Mouse (Mus musculus): ENCODE data around the gene B2m.

Gene B2m

GRCm38 (mm10) chr2:122185086-122185485, 37.6 kb downstream of the B2m start:
- intact Hi-C loops (cut with DNase I), result no loop called here

- intact Hi-C loops (cut with DNase I), result no loop called here
Observed at GRCm38 (mm10) chr2:122186106-122186505, 38.6 kb downstream of the B2m start, which contains the start of the genes Patl2 and Terb2. TSS of gene Patl2 (minus strand) at chr2:122186189. TSS of gene Terb2 (plus strand) at chr2:122186272.

GRCm38 (mm10) chr2:122186751-122187150, 39.3 kb downstream of the B2m start:
- intact Hi-C loops (cut with DNase I), result no loop called here

- intact Hi-C loops (cut with DNase I), result loop anchor here (5.0 to 10.0 kb wide), 2 partner anchors 50 to 433 kb away; no protein-coding TSS in a partner anchor
Observed at GRCm38 (mm10) chr2:122191849-122192248, 44.4 kb downstream of the B2m start.

- intact Hi-C loops (cut with DNase I), result loop anchor here (2.0 to 10.0 kb wide), 3 partner anchors 48 to 430 kb away; no protein-coding TSS in a partner anchor
Observed at GRCm38 (mm10) chr2:122194509-122194929, 47.0 kb downstream of the B2m start.

GRCm38 (mm10) chr2:122201501-122201900, 54.0 kb downstream of the B2m start:
- intact Hi-C loops (cut with DNase I), result no loop called here

All from adrenal gland (tissue).